Mouse (Mus musculus) intestine, embryonic 16.5 days (tissue): Measurements from ENCODE around the gene Pltp. TPM values are rescaled to one million over a fixed set of nuclear protein-coding genes. Genes with fewer than 3 reads are reported as not detected.
A peak's percentile ranks its signal among the peaks of the same experiment; 100 is the strongest.
"Not testable (repeated sequence)": the region's sequence is repeated elsewhere in the genome, so short reads cannot be mapped to it uniquely, and the experiment has no call there.

Source experiments
- ATAC-seq: fragments of 200-750 bp; cut with Nextera tagmentation; 2 replicates; pipeline ENCODE4 v1.8.0; 2017; ENCODE audit warnings: moderate TSS enrichment, moderate library complexity
- H3K27ac ChIP-seq: fragments of 300-500 bp; sonication (generic); 2 replicates; pipeline ENCODE4 v1.5.1; 2014; ENCODE audit warnings: mild to moderate bottlenecking, low read length
- H3K27me3 ChIP-seq: fragments of 300-500 bp; sonication (generic); replicated peaks from 2 replicates; pipeline ENCODE4 v1.6.1; 2014; ENCODE audit warnings: low read length, control low read depth, mixed read lengths; ENCODE audit not compliant: control insufficient read depth, insufficient read depth
- H3K36me3 ChIP-seq: fragments of 300-500 bp; sonication (generic); 2 replicates; pipeline ENCODE4 v1.6.1; 2014; ENCODE audit warnings: low read length, control low read depth; ENCODE audit not compliant: control insufficient read depth, insufficient read depth
- H3K4me1 ChIP-seq: fragments of 300-500 bp; sonication (generic); 2 replicates; pipeline ENCODE4 v1.6.1; 2014; ENCODE audit warnings: low read length, control low read depth, mixed read lengths; ENCODE audit not compliant: control insufficient read depth, insufficient read depth
- H3K4me2 ChIP-seq: fragments of 300-500 bp; sonication (generic); 2 replicates; pipeline ENCODE4 v1.6.1; 2014; ENCODE audit warnings: low read depth, low read length, control low read depth
- H3K4me3 ChIP-seq: fragments of 300-500 bp; sonication (generic); 2 replicates; pipeline ENCODE4 v1.5.1; 2014; ENCODE audit warnings: mild to moderate bottlenecking, low read length
- H3K9ac ChIP-seq: fragments of 300-500 bp; sonication (generic); 2 replicates; pipeline ENCODE4 v1.6.1; 2014; ENCODE audit warnings: low read depth, low read length
- H3K9me3 ChIP-seq: fragments of 300-500 bp; sonication (generic); 2 replicates; pipeline ENCODE4 v1.6.1; 2016; ENCODE audit warnings: low read length, control low read depth; ENCODE audit not compliant: control insufficient read depth
- WGBS: fragments of 180-500 bp; shearing (Covaris S2); extraction: QIAGEN DNeasy Blood & Tissue Kit; methylation state at CpG from one replicate; pipeline ENCODE4 v1.1.7; 2014; 5-methylcytosine and 5-hydroxymethylcytosine counted together
- polyA plus RNA-seq: library from polyadenylated mRNA; unstranded; fragments of >200 nt; fragmentation: Nextera tagmentation; extraction: Ambion mirVana; gene quantifications from 2 replicates; pipeline ENCODE4 v1.2.1, GENCODE M21; 2015

Gene Pltp
- polyA plus RNA-seq, 1 experiment from 2014 or later, result 31.5 TPM

DNA sequence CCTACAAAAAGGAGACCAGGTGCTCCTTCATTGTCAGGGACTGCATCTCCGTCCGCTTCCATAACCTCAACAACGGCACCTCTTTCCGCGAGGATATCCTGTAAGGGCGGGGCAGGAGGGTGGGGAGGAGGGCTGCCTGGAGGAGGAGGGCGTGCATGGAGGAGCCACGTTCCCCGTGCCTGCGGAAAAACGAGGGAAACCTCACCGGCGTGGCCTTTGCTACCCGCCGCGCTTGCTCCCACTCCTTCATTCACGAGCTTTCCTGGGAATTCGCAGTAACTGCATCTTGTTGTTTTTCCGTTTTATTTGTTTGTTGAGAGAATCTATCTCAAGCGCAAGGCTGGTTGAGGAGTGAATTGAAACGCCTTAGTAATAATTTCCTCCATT, 52.2 kb downstream of the Pltp start:
- H3K4me1 ChIP-seq, result peaks cover 13% of the 10 kb centered on the region
- H3K4me2 ChIP-seq, result peak overlapping the region; percentile 59
- WGBS, result under 1% methylated on average over 21 of the region's 21 CpGs
- peak overlapping the region; percentile 82 for H3K27ac ChIP-seq
- H3K27me3 ChIP-seq, result no peaks in the 10 kb centered on the region
- peak overlapping the region; percentile 67 for H3K4me3 ChIP-seq
- peaks cover under 1% of the 10 kb centered on the region; the same call in 1 of the 2 replicates for H3K36me3 ChIP-seq
- no peaks in the 10 kb centered on the region for H3K9me3 ChIP-seq
- peak overlapping the region; percentile 74 for H3K9ac ChIP-seq
- peak; percentile 71 for ATAC-seq

DNA sequence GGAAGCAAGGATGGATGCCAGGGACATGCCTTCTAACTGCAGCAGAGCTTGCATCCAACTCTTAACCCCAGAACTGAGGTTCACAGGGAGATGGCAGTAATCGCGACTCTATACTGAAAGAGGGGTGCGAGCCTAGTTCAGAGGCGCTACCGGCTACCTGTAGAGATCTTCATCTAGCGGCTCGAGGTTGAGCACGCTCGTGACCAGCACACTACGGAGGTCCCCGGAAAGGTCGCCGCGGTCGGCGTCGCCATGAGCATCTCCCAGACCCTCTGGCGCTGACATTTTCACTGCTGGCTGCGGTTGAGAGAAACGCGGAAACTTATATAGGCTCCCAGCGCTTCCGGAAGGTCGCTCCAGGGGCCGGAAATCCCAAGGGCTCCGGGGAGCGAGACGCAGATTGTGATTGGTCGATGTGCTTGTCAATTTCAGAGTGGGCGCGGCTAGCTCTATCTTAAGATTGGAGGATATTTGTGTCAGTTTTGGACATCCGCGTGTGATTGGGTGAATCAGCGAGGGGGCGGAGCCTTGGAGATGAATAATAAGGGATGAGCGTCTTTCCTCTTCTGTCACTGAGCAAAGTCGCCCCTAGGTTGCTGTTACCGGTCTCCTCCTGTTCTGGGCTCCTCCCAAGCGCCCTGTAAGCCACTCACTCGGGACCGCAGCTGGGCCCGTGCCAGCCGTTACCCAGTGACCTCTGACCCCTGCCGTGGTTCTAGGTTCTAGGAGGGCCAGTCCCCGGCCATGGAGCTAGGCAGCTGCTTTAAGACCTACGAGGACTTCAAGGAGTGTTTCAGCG, 52.8 kb downstream of the Pltp start, which contains the start of the genes Acot8 and Zswim3:
TSS of gene Acot8 (minus strand) at position 350 of the 799 bp plus-strand sequence.
TSS of gene Zswim3 (plus strand) at position 566 of the 799 bp plus-strand sequence.
- Histone ChIP-seq H3K36me3 (peaks cover 2% of the 10 kb centered on the region; the same call in 1 of the 2 replicates), H3K4me2 (peak within 1 kb of the TSS; percentile 60), H3K9me3 (no peaks in the 10 kb centered on the region), H3K4me1 (peaks cover 13% of the 10 kb centered on the region), H3K4me3 (peak within 1 kb of the TSS; percentile 67), H3K9ac (peak within 1 kb of the TSS; percentile 82), H3K27me3 (no peaks in the 10 kb centered on the region), H3K27ac (peak within 1 kb of the TSS; percentile 82)
- WGBS, result under 1% methylated on average over 47 of the region's 47 CpGs
- peak; percentile 96 for ATAC-seq

DNA sequence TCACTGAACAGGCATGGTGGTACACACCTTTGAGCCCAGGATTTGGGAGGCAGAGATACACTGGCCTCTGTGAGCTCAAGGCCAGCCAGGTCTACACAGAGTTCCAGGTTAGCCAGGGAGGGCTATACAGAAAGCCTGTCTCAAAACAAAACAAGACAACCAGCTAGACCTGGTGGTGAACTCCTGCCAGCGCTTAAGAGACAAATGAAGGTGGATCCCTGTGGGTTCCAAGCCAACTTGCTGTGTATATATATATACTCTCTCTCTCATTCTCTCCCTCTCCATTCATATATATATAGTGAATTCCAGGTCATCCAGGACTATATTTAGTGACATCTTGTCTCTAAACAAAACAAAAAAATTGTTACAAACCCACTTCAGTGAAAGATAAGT, 53.6 kb downstream of the Pltp start:
- ATAC-seq, result no peak
- 58% methylated on average over 1 of the region's 1 CpGs for WGBS
- peak overlapping the region; percentile 12 for H3K27ac ChIP-seq

DNA sequence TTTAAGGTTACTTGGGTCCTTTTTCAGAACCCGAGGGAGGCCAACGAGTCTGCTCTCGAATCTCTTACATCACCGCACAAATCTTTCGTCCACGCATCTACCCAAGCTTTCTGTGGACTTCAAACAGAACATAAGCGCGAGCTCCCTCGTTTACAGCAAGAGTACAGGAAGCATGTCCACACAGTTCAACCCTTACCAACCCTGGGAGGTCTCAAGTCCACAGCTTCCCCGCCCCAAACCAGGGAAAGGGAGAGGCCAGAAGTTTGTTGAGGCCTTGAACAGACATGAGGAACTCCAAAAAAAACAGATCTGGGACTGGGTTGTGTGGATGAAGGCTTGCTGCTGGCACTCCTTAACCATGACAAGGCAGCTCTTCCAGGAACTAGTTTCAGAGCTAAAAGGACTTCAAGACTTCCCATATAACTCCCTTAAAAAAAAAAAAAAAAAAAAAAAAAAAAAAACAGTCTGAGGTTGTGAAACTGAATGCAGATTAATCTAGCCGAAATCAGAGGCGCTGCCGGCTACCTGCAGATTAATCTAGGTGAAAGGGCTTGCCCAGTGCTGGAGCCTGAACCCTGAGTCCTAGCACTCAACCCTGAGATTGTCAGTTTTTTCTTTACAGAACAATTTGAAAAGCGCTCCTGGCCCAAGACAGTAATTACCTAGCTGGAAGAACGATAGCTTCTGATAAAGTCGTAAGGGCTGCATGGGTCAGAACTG, 54.1 kb downstream of the Pltp start:
- ATAC-seq, result no peak
- H3K9me3 ChIP-seq, result no peaks in the 10 kb centered on the region
- H3K4me3 ChIP-seq, result peak overlapping the region; percentile 67
- no peaks in the 10 kb centered on the region for H3K27me3 ChIP-seq
- H3K36me3 ChIP-seq, result peaks cover 2% of the 10 kb centered on the region; the same call in 1 of the 2 replicates
- H3K9ac ChIP-seq, result peak overlapping the region; percentile 82
- peak overlapping the region; percentile 12 for H3K27ac ChIP-seq
- H3K4me2 ChIP-seq, result peak overlapping the region; percentile 60
- peaks cover 13% of the 10 kb centered on the region for H3K4me1 ChIP-seq
- WGBS, result 78% methylated on average over 16 of the region's 16 CpGs

More for the DNA sequence above, 53.6 kb downstream of the Pltp start:
- H3K4me3 ChIP-seq, result peak overlapping the region; percentile 67
- H3K9me3 ChIP-seq, result no peaks in the 10 kb centered on the region
- H3K9ac ChIP-seq, result peak overlapping the region; percentile 82
- H3K4me2 ChIP-seq, result peak overlapping the region; percentile 60
- peaks cover 13% of the 10 kb centered on the region for H3K4me1 ChIP-seq
- peaks cover 2% of the 10 kb centered on the region; the same call in 1 of the 2 replicates for H3K36me3 ChIP-seq
- H3K27me3 ChIP-seq, result no peaks in the 10 kb centered on the region

DNA sequence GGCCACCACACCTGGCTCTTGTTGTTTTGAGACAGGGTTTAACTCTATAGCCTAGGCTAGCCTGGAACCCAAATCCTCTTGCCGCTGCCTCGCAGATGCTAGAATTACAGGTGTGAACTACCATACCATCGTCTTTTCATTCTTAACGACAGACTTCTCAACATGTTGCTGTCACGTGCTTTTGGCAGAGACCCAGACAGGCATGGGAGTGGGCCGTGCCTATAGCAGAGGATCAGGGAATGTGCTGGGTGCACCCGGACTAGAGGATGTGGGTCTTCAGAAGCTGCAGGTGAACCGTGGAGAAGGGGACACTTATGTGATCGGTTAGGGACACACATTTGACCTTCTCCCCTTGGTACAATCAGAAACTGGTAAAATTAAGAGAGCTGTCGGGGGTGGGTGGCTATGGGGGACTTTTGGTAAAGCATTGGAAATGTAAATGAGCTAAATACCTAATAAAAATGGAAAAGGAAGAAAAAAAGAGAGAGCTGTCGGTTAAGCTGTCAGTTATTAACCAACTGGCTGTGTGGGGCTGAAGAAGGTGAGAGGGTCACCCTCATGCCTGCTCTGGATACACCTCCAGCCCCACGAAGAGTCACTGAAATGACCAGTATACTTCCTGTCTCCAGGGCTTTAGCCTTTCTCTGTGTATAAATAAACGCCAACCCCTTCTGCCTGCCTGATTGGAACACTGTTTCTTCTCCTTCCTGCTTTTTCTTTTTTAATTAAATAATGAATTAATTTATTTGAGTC, 57.1 kb downstream of the Pltp start:
- H3K27ac ChIP-seq, result no peak overlapping the region
- H3K36me3 ChIP-seq, result peaks cover 6% of the 10 kb centered on the region
- ATAC-seq, result no peak
- H3K9me3 ChIP-seq, result no peaks in the 10 kb centered on the region
- no peaks in the 10 kb centered on the region for H3K27me3 ChIP-seq
- no peak overlapping the region for H3K4me3 ChIP-seq
- H3K4me2 ChIP-seq, result no peak overlapping the region
- WGBS, result 88% methylated on average over 13 of the region's 13 CpGs
- H3K4me1 ChIP-seq, result peaks cover 9% of the 10 kb centered on the region
- no peak overlapping the region for H3K9ac ChIP-seq

DNA sequence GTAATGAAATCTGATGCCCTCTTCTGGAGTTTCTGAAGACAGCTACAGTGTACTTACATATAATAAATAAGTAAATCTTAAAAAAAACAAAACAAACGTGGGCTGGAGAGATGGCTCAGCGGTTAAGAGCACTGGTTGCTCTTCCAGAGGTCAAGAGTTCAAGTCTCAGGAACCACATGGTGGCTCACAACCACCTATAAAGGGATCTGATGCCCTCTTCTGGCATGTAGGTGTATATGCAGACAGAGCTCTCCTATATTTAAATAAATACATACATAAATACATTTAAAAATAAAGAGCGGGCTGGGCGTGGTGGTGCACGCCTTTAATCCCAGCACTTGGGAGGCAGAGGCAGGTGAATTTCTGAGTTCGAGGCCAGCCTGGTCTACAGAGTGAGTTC, 59.0 kb downstream of the Pltp start:
- not testable (repeated sequence) for H3K4me1 ChIP-seq, H3K9me3 ChIP-seq, H3K4me3 ChIP-seq, H3K36me3 ChIP-seq, H3K9ac ChIP-seq, H3K4me2 ChIP-seq, H3K27ac ChIP-seq, H3K27me3 ChIP-seq, ATAC-seq
- 77% methylated on average over 6 of the region's 6 CpGs for WGBS

DNA sequence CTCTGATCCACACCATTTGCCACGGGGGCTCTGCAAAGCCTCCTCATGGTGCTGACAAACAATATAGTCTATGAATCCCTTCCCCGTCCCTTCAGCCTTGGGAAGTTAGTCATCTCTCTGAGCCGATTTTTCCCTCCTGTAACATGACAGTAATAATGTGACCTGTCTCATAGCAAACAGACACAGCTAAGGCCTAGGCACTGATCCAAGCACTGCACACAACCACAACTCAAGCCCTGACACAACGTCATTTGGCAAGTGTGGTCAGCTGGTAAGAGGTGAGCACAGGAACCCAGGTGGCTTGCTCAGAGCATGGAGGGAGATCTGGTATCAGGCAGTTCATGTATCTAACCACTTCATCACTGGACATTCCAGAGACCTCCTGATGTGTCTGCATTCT, 61.6 kb downstream of the Pltp start:
- Histone ChIP-seq H3K4me2 (no peak overlapping the region), H3K9me3 (no peaks in the 10 kb centered on the region), H3K27ac (no peak overlapping the region), H3K4me3 (no peak overlapping the region), H3K36me3 (peaks cover 23% of the 10 kb centered on the region), H3K9ac (no peak overlapping the region), H3K27me3 (no peaks in the 10 kb centered on the region), H3K4me1 (peaks cover 3% of the 10 kb centered on the region)
- WGBS, result 80% methylated on average over 4 of the region's 4 CpGs
- no peak for ATAC-seq

DNA sequence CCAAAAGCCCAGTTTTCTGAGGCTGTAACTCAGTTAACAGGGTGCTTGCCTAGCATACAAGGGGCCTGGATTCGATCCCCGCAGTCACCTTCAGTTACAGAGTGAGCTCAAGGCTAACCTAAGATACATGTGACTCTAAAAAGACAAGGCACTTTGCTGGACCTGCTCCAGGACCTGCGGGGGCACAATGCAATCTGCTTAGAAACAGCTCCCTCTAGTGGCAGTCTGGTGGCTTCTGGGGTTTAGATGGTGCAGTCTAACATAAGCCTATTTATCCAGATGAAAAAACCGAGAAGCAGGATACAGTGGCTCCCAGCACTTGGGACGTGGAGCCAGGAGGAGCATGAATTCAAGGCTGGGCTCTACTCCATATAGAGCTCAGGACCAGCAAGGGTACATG, 63.2 kb downstream of the Pltp start:
- Histone ChIP-seq H3K36me3 (peaks cover 23% of the 10 kb centered on the region; the same call in 1 of the 2 replicates), H3K27me3 (no peaks in the 10 kb centered on the region)
- peak; percentile 59 for ATAC-seq

DNA sequence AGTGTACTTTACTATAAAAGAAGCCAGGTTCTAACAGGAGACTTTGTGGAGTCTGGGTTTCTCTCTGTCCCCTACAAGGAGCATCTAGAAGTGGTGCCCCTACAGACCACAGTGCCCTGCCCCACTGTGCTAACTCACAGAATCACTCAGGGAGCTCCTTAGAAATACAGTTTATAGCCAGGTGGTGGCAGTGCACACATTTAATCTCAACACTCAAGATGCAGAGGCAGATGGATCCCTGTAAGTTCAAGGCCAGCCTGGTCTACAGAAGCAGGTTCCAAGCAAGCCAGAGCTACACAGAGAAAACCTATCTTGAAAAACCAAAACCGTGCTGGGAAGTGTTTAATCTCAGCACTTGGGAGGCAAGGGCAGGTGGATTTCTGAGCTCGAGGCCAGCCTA, 63.7 kb downstream of the Pltp start:
- Histone ChIP-seq H3K36me3 (peaks cover 23% of the 10 kb centered on the region; the same call in 1 of the 2 replicates), H3K27me3 (no peaks in the 10 kb centered on the region), H3K4me2 (no peak overlapping the region), H3K4me3 (no peak overlapping the region), H3K9me3 (no peaks in the 10 kb centered on the region), H3K4me1 (peaks cover 6% of the 10 kb centered on the region), H3K27ac (no peak overlapping the region), H3K9ac (no peak overlapping the region)
- no peak for ATAC-seq
- WGBS, result 91% methylated on average over 2 of the region's 2 CpGs

More for the DNA sequence above, 63.2 kb downstream of the Pltp start:
- Histone ChIP-seq H3K27ac (no peak overlapping the region), H3K9me3 (no peaks in the 10 kb centered on the region), H3K4me3 (no peak overlapping the region), H3K4me2 (no peak overlapping the region), H3K4me1 (peaks cover 3% of the 10 kb centered on the region), H3K9ac (no peak overlapping the region)
- WGBS, result 37% methylated on average over 5 of the region's 5 CpGs
